Mouse (Mus musculus): ENCODE results near the gene Tmem177. TPM values are rescaled to one million over a fixed set of nuclear protein-coding genes. Genes with fewer than 3 reads are reported as not detected.
A peak's percentile ranks its signal among the peaks of the same experiment; 100 is the strongest.

The Tmem177 gene
- polyA plus RNA-seq (2012; fragmentation: generic; extraction: Trizol) = 8.4 TPM

- no peaks in the 10 kb centered on the region for H3K36me3 ChIP-seq (ENCODE audit: control insufficient read depth, insufficient read depth)
- no peaks in the 10 kb centered on the region for H3K27me3 ChIP-seq (ENCODE audit: control insufficient read depth, insufficient read depth, insufficient read length)
- H3K4me3 ChIP-seq = peak within 1 kb of the TSS; percentile 38
- TF ChIP-seq SRF (IDR thresholded peaks at IDR 0.05; ENCODE audit: control insufficient read depth, insufficient read length, low read depth) (no peak), USF1 (IDR thresholded peaks at IDR 0.05; ENCODE audit: low read depth) (no peak), CEBPB (IDR thresholded peaks at IDR 0.05; ENCODE audit: insufficient read depth, poor library complexity, severe bottlenecking) (no peak), POLR2A (IDR thresholded peaks at IDR 0.05; ENCODE audit: insufficient read length, low read depth) (peak; percentile 78), POLR2AphosphoS2 (IDR thresholded peaks at IDR 0.05; ENCODE audit: insufficient read length, low read depth) (peak; percentile 84), TCF3 (IDR thresholded peaks at IDR 0.05; ENCODE audit: insufficient read length, low read depth) (no peak), MYOG (IDR thresholded peaks at IDR 0.05; ENCODE audit: control insufficient read depth in 1 of 3, insufficient read depth in 1 of 3, insufficient read length in 2 of 3, low read depth in 2 of 3) (no peak), MYOD1 (IDR thresholded peaks at IDR 0.05; ENCODE audit: control insufficient read depth in 1 of 3, insufficient read length in 2 of 3, low read depth in 2 of 3) (no peak), TCF12 (IDR thresholded peaks at IDR 0.05; ENCODE audit: insufficient read depth, poor library complexity, severe bottlenecking) (no peak), MAX (IDR thresholded peaks at IDR 0.05; ENCODE audit: low read depth) (no peak), E2F4 (IDR thresholded peaks at IDR 0.05; ENCODE audit: insufficient read depth) (no peak)
- H3K79me2 ChIP-seq (ENCODE audit: control insufficient read depth, insufficient read depth) = peaks cover 4% of the 10 kb centered on the region
- peak within 1 kb of the TSS; percentile 68 for H3K4me2 ChIP-seq (ENCODE audit: low read depth)
- H3ac ChIP-seq (ENCODE audit: control insufficient read depth, insufficient read length) = no peak within 1 kb of the TSS
Observed at GRCm38 (mm10) chr1:119912953-119913814, at the start of gene Tmem177. TSS of gene Tmem177 (minus strand) at chr1:119913208.

GRCm38 (mm10) chr1:119959920-119960319 lies 46.9 kb upstream of the Tmem177 start:
- Histone ChIP-seq H3K27me3 (ENCODE audit: control insufficient read depth, insufficient read depth, insufficient read length) (peaks cover 37% of the 10 kb centered on the region), H3K4me3 (no peak overlapping the region), H3K79me2 (ENCODE audit: control insufficient read depth, insufficient read depth) (no peaks in the 10 kb centered on the region), H3K4me2 (ENCODE audit: low read depth) (no peak overlapping the region), H3ac (ENCODE audit: control insufficient read depth, insufficient read length) (no peak overlapping the region), H3K36me3 (ENCODE audit: control insufficient read depth, insufficient read depth) (no peaks in the 10 kb centered on the region)
- TF ChIP-seq E2F4 (IDR thresholded peaks at IDR 0.05; ENCODE audit: insufficient read depth) = no peak
- TF ChIP-seq POLR2A (IDR thresholded peaks at IDR 0.05; ENCODE audit: insufficient read length, low read depth) = no peak
- TF ChIP-seq USF1 (IDR thresholded peaks at IDR 0.05; ENCODE audit: low read depth) = no peak
- no peak for TF ChIP-seq MYOD1 (IDR thresholded peaks at IDR 0.05; ENCODE audit: control insufficient read depth in 1 of 3, insufficient read length in 2 of 3, low read depth in 2 of 3)
- no peak for TF ChIP-seq REST (IDR thresholded peaks at IDR 0.05; ENCODE audit: insufficient read depth, insufficient read length)
- no peak for TF ChIP-seq TCF12 (IDR thresholded peaks at IDR 0.05; ENCODE audit: insufficient read depth, poor library complexity, severe bottlenecking)
- no peak for TF ChIP-seq CEBPB (IDR thresholded peaks at IDR 0.05; ENCODE audit: insufficient read depth, poor library complexity, severe bottlenecking)
- TF ChIP-seq MAX (IDR thresholded peaks at IDR 0.05; ENCODE audit: low read depth) = no peak
- no peak for TF ChIP-seq SRF (IDR thresholded peaks at IDR 0.05; ENCODE audit: control insufficient read depth, insufficient read length, low read depth)
- no peak for TF ChIP-seq TCF3 (IDR thresholded peaks at IDR 0.05; ENCODE audit: insufficient read length, low read depth)
- TF ChIP-seq MYOG (IDR thresholded peaks at IDR 0.05; ENCODE audit: control insufficient read depth in 1 of 3, insufficient read depth in 1 of 3, insufficient read length in 2 of 3, low read depth in 2 of 3) = no peak
- TF ChIP-seq POLR2AphosphoS2 (IDR thresholded peaks at IDR 0.05; ENCODE audit: insufficient read length, low read depth) = no peak

GRCm38 (mm10) chr1:119959464-119959863 lies 46.5 kb upstream of the Tmem177 start:
- no peaks in the 10 kb centered on the region for H3K79me2 ChIP-seq (ENCODE audit: control insufficient read depth, insufficient read depth)
- TF ChIP-seq MYOD1 (IDR thresholded peaks at IDR 0.05; ENCODE audit: control insufficient read depth in 1 of 3, insufficient read length in 2 of 3, low read depth in 2 of 3) (no peak), SRF (IDR thresholded peaks at IDR 0.05; ENCODE audit: control insufficient read depth, insufficient read length, low read depth) (no peak), CEBPB (IDR thresholded peaks at IDR 0.05; ENCODE audit: insufficient read depth, poor library complexity, severe bottlenecking) (no peak), MYOG (IDR thresholded peaks at IDR 0.05; ENCODE audit: control insufficient read depth in 1 of 3, insufficient read depth in 1 of 3, insufficient read length in 2 of 3, low read depth in 2 of 3) (no peak)
- no peak overlapping the region for H3K4me3 ChIP-seq
- H3K4me2 ChIP-seq (ENCODE audit: low read depth) = no peak overlapping the region
- H3K36me3 ChIP-seq (ENCODE audit: control insufficient read depth, insufficient read depth) = no peaks in the 10 kb centered on the region
- H3ac ChIP-seq (ENCODE audit: control insufficient read depth, insufficient read length) = no peak overlapping the region
- peaks cover 32% of the 10 kb centered on the region for H3K27me3 ChIP-seq (ENCODE audit: control insufficient read depth, insufficient read depth, insufficient read length)

- H3K27me3 ChIP-seq (ENCODE audit: control insufficient read depth, insufficient read depth, insufficient read length) = peaks cover 28% of the 10 kb centered on the region
- H3K79me2 ChIP-seq (ENCODE audit: control insufficient read depth, insufficient read depth) = no peaks in the 10 kb centered on the region
- H3K4me3 ChIP-seq = no peak overlapping the region
- H3ac ChIP-seq (ENCODE audit: control insufficient read depth, insufficient read length) = no peak overlapping the region
- H3K36me3 ChIP-seq (ENCODE audit: control insufficient read depth, insufficient read depth) = no peaks in the 10 kb centered on the region
- TF ChIP-seq POLR2AphosphoS2 (IDR thresholded peaks at IDR 0.05; ENCODE audit: insufficient read length, low read depth) = no peak
- TF ChIP-seq CEBPB (IDR thresholded peaks at IDR 0.05; ENCODE audit: insufficient read depth, poor library complexity, severe bottlenecking) = no peak
- no peak for TF ChIP-seq MAX (IDR thresholded peaks at IDR 0.05; ENCODE audit: low read depth)
- no peak for TF ChIP-seq MYOD1 (IDR thresholded peaks at IDR 0.05; ENCODE audit: control insufficient read depth in 1 of 3, insufficient read length in 2 of 3, low read depth in 2 of 3)
- no peak for TF ChIP-seq TCF3 (IDR thresholded peaks at IDR 0.05; ENCODE audit: insufficient read length, low read depth)
- no peak for TF ChIP-seq MYOG (IDR thresholded peaks at IDR 0.05; ENCODE audit: control insufficient read depth in 1 of 3, insufficient read depth in 1 of 3, insufficient read length in 2 of 3, low read depth in 2 of 3)
- no peak for TF ChIP-seq REST (IDR thresholded peaks at IDR 0.05; ENCODE audit: insufficient read depth, insufficient read length)
- no peak for TF ChIP-seq E2F4 (IDR thresholded peaks at IDR 0.05; ENCODE audit: insufficient read depth)
- no peak for TF ChIP-seq SRF (IDR thresholded peaks at IDR 0.05; ENCODE audit: control insufficient read depth, insufficient read length, low read depth)
- no peak for TF ChIP-seq POLR2A (IDR thresholded peaks at IDR 0.05; ENCODE audit: insufficient read length, low read depth)
- TF ChIP-seq USF1 (IDR thresholded peaks at IDR 0.05; ENCODE audit: low read depth) = no peak
- TF ChIP-seq TCF12 (IDR thresholded peaks at IDR 0.05; ENCODE audit: insufficient read depth, poor library complexity, severe bottlenecking) = no peak
- no peak overlapping the region for H3K4me2 ChIP-seq (ENCODE audit: low read depth)
Observed at GRCm38 (mm10) chr1:119957716-119958222, 44.8 kb upstream of the Tmem177 start.

Data from myocyte (in vitro differentiated cells).